Mouse (Mus musculus) embryo, embryonic 11 days (tissue): ENCODE measurements at regions not wholly inside any gene's neighbourhood (a gene's known extent, or its start where the extent isn't known, plus 50 kb on each side); places are given as distances from the start of the nearest gene placed in this dataset.
A peak's percentile ranks its signal among the peaks of the same experiment; 100 is the strongest.

Experiments
- DNase-seq: peaks from one replicate; pipeline ENCODE4 v3.0.0-alpha.2; 2015

GRCm38 (mm10) chr1:150043061-150043460 lies 56.8 kb upstream of the Ptgs2 start:
- DNase-seq = peak; percentile 4

- DNase-seq = no peak
Measured at GRCm38 (mm10) chr1:150041591-150041990, 58.2 kb upstream of the Ptgs2 start.

DNA sequence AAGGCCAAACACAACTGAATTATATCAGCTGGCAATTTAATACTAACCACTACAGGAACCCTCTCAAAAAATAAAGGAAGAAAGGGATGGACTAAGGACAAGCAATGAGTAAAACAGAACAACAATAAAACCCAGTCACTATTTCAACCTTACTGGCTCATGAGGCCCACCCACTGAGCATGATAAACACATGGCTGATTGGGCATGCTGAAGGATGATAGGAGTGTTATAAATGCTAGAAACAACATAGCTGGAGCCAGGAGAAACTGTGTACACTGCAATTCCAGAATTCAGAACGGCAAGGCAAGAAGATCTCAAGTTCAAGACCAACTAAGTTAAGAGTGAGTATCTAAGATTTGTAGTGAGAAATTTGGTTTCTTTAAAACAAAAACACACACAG lies 66.1 kb upstream of the Ptgs2 start:
- DNase-seq = no peak

DNA sequence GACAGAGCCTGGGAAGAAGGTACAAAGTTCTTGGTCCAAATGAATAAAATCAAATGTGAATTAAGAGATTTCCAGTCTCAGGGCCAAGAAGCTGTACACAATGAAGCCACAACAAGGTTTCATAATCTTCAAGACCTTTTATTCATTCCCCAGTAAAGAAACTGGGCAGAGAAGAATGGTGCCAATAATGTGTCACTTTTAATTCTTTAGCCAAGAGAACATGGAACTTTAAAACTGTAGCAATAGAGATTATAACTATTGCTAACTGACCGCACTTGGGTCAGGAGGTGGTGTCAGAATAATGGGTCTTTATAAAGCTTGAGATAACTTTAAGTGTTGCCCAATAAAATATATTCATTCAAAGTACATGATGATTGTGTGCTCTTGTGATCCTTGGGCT lies 68.1 kb upstream of the Ptgs2 start:
- no peak for DNase-seq

GRCm38 (mm10) chr1:150027265-150027664 lies 66.2 kb upstream of the Pla2g4a start:
- no peak for DNase-seq

- no peak for DNase-seq
Measured at GRCm38 (mm10) chr1:150026188-150026587, 65.1 kb upstream of the Pla2g4a start.

- DNase-seq = no peak
Measured at GRCm38 (mm10) chr1:150015201-150015600, 54.1 kb upstream of the Pla2g4a start.

DNA sequence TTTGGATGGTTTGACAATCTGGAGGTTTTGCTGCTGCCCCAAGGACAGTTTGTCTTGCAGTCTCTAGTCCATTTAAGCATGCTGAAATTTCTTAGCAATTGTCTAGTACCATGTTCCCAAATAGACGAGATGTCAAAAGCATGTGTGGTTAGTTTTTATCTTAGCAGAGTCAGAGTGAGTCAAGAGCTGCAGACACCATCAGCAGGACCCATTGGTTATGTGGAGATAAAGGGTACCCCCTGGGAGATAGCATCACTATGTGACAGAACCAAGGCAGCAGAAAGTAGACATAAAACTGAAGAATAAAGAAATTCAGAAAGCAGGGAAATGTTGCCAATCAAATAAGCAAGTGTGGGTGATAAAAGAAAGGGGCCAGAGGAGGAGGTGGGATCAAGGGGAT lies 51.4 kb upstream of the Pla2g4a start:
- no peak for DNase-seq
